Mouse (Mus musculus) intestine, embryonic 16.5 days (tissue): Measurements from ENCODE around the gene Fkbp6. TPM values are rescaled to one million over a fixed set of nuclear protein-coding genes. Genes with fewer than 3 reads are reported as not detected.
A peak's percentile ranks its signal among the peaks of the same experiment; 100 is the strongest.
"Not testable (repeated sequence)": the region's sequence is repeated elsewhere in the genome, so short reads cannot be mapped to it uniquely, and the experiment has no call there.

Experiments used
- ATAC-seq: fragments of 200-750 bp; cut with Nextera tagmentation; 2 replicates; pipeline ENCODE4 v1.8.0; 2017; ENCODE audit warnings: moderate TSS enrichment, moderate library complexity
- H3K27ac ChIP-seq: fragments of 300-500 bp; sonication (generic); 2 replicates; pipeline ENCODE4 v1.5.1; 2014; ENCODE audit warnings: mild to moderate bottlenecking, low read length
- H3K27me3 ChIP-seq: fragments of 300-500 bp; sonication (generic); replicated peaks from 2 replicates; pipeline ENCODE4 v1.6.1; 2014; ENCODE audit warnings: low read length, control low read depth, mixed read lengths; ENCODE audit not compliant: control insufficient read depth, insufficient read depth
- H3K36me3 ChIP-seq: fragments of 300-500 bp; sonication (generic); 2 replicates; pipeline ENCODE4 v1.6.1; 2014; ENCODE audit warnings: low read length, control low read depth; ENCODE audit not compliant: control insufficient read depth, insufficient read depth
- H3K4me1 ChIP-seq: fragments of 300-500 bp; sonication (generic); 2 replicates; pipeline ENCODE4 v1.6.1; 2014; ENCODE audit warnings: low read length, control low read depth, mixed read lengths; ENCODE audit not compliant: control insufficient read depth, insufficient read depth
- H3K4me2 ChIP-seq: fragments of 300-500 bp; sonication (generic); 2 replicates; pipeline ENCODE4 v1.6.1; 2014; ENCODE audit warnings: low read depth, low read length, control low read depth
- H3K4me3 ChIP-seq: fragments of 300-500 bp; sonication (generic); 2 replicates; pipeline ENCODE4 v1.5.1; 2014; ENCODE audit warnings: mild to moderate bottlenecking, low read length
- H3K9ac ChIP-seq: fragments of 300-500 bp; sonication (generic); 2 replicates; pipeline ENCODE4 v1.6.1; 2014; ENCODE audit warnings: low read depth, low read length
- H3K9me3 ChIP-seq: fragments of 300-500 bp; sonication (generic); 2 replicates; pipeline ENCODE4 v1.6.1; 2016; ENCODE audit warnings: low read length, control low read depth; ENCODE audit not compliant: control insufficient read depth
- WGBS: fragments of 180-500 bp; shearing (Covaris S2); extraction: QIAGEN DNeasy Blood & Tissue Kit; methylation state at CpG from one replicate; pipeline ENCODE4 v1.1.7; 2014; 5-methylcytosine and 5-hydroxymethylcytosine counted together
- polyA plus RNA-seq: library from polyadenylated mRNA; unstranded; fragments of >200 nt; fragmentation: Nextera tagmentation; extraction: Ambion mirVana; gene quantifications from 2 replicates; pipeline ENCODE4 v1.2.1, GENCODE M21; 2015

Fkbp6 gene
- polyA plus RNA-seq, 1 experiment from 2014 or later, result 0.48 TPM

GRCm38 (mm10) chr5:135375167-135375566, 25.3 kb upstream of the Fkbp6 start:
- ATAC-seq, result no peak
- Histone ChIP-seq H3K27me3 (no peaks in the 10 kb centered on the region), H3K9ac (no peak overlapping the region), H3K36me3 (peaks cover 35% of the 10 kb centered on the region), H3K4me3 (no peak overlapping the region), H3K9me3 (no peaks in the 10 kb centered on the region), H3K4me1 (peaks cover 7% of the 10 kb centered on the region), H3K27ac (no peak overlapping the region), H3K4me2 (no peak overlapping the region)
- WGBS, result 68% methylated on average over 8 of the region's 8 CpGs

GRCm38 (mm10) chr5:135373601-135374000, 23.8 kb upstream of the Fkbp6 start:
- Histone ChIP-seq H3K4me1 (peaks cover 7% of the 10 kb centered on the region), H3K4me3 (no peak overlapping the region), H3K36me3 (peaks cover 35% of the 10 kb centered on the region), H3K27ac (no peak overlapping the region), H3K9me3 (no peaks in the 10 kb centered on the region), H3K9ac (no peak overlapping the region), H3K27me3 (no peaks in the 10 kb centered on the region), H3K4me2 (no peak overlapping the region)
- WGBS, result 92% methylated on average over 5 of the region's 5 CpGs
- ATAC-seq, result no peak

- Histone ChIP-seq H3K36me3 (peaks cover 20% of the 10 kb centered on the region), H3K27me3 (no peaks in the 10 kb centered on the region), H3K9ac (0 out of 2 replicates have a peak overlapping the region, but pooled peaks have one; percentile 94), H3K4me1 (peaks cover 7% of the 10 kb centered on the region), H3K9me3 (no peaks in the 10 kb centered on the region), H3K4me3 (no peak overlapping the region), H3K4me2 (no peak overlapping the region), H3K27ac (no peak overlapping the region)
- no peak for ATAC-seq
- WGBS, result 91% methylated on average over 13 of the region's 13 CpGs
These were observed 21.4 kb upstream of the Fkbp6 start for GRCm38 (mm10) chr5:135371195-135371594.

- WGBS, result under 1% methylated on average over 64 of the region's 64 CpGs
- ATAC-seq, result peak; percentile 83
These were observed 20.2 kb upstream of the Fkbp6 start, which contains the start of gene Nsun5 for GRCm38 (mm10) chr5:135369787-135370654. Gene Nsun5, plus strand, starts transcription at chr5:135369953.

GRCm38 (mm10) chr5:135369196-135369595, 19.4 kb upstream of the Fkbp6 start:
- not testable (repeated sequence) for ATAC-seq

More at GRCm38 (mm10) chr5:135369787-135370654, 20.2 kb upstream of the Fkbp6 start, which contains the start of gene Nsun5:
- H3K4me1 ChIP-seq, result peaks cover 7% of the 10 kb centered on the region
- peak within 1 kb of the TSS; percentile 71 for H3K27ac ChIP-seq
- peak within 1 kb of the TSS; percentile 94 for H3K4me2 ChIP-seq
- H3K36me3 ChIP-seq, result peaks cover 18% of the 10 kb centered on the region
- H3K9me3 ChIP-seq, result no peaks in the 10 kb centered on the region
- H3K27me3 ChIP-seq, result no peaks in the 10 kb centered on the region
- peak within 1 kb of the TSS; percentile 94 for H3K9ac ChIP-seq
- H3K4me3 ChIP-seq, result peak within 1 kb of the TSS; percentile 95

GRCm38 (mm10) chr5:135368312-135368711, 18.5 kb upstream of the Fkbp6 start:
- no peaks in the 10 kb centered on the region for H3K27me3 ChIP-seq
- H3K36me3 ChIP-seq, result peaks cover 3% of the 10 kb centered on the region; the same call in 1 of the 2 replicates
- H3K4me2 ChIP-seq, result no peak overlapping the region
- H3K4me1 ChIP-seq, result peaks cover 7% of the 10 kb centered on the region
- 87% methylated on average over 6 of the region's 6 CpGs for WGBS
- H3K27ac ChIP-seq, result no peak overlapping the region
- ATAC-seq, result no peak
- H3K4me3 ChIP-seq, result no peak overlapping the region
- no peak overlapping the region for H3K9ac ChIP-seq
- no peaks in the 10 kb centered on the region for H3K9me3 ChIP-seq

More at GRCm38 (mm10) chr5:135369196-135369595, 19.4 kb upstream of the Fkbp6 start:
- H3K27me3 ChIP-seq, H3K9me3 ChIP-seq, H3K4me1 ChIP-seq, H3K27ac ChIP-seq: not testable (repeated sequence)
- Histone ChIP-seq H3K9ac (peak overlapping the region; percentile 94), H3K36me3 (peaks cover 11% of the 10 kb centered on the region), H3K4me3 (peak overlapping the region; percentile 95), H3K4me2 (peak overlapping the region; percentile 58)
- WGBS, result 52% methylated on average over 9 of the region's 9 CpGs

- 50% methylated on average over 6 of the region's 6 CpGs for WGBS
- no peaks in the 10 kb centered on the region for H3K9me3 ChIP-seq
- no peak for ATAC-seq
- no peaks in the 10 kb centered on the region for H3K27me3 ChIP-seq
- no peak overlapping the region for H3K4me2 ChIP-seq
- H3K4me3 ChIP-seq, result no peak overlapping the region
- H3K9ac ChIP-seq, result no peak overlapping the region
- H3K27ac ChIP-seq, result no peak overlapping the region
- H3K36me3 ChIP-seq, result no peaks in the 10 kb centered on the region
- H3K4me1 ChIP-seq, result peaks cover 7% of the 10 kb centered on the region
These were observed 18.0 kb upstream of the Fkbp6 start for GRCm38 (mm10) chr5:135367841-135368240.

GRCm38 (mm10) chr5:135363540-135363939, 13.7 kb upstream of the Fkbp6 start:
- H3K27me3 ChIP-seq, result no peaks in the 10 kb centered on the region
- H3K36me3 ChIP-seq, result no peaks in the 10 kb centered on the region
- no peak overlapping the region for H3K4me2 ChIP-seq
- no peak overlapping the region for H3K9ac ChIP-seq
- H3K4me3 ChIP-seq, result no peak overlapping the region
- no peak overlapping the region for H3K27ac ChIP-seq
- no peak for ATAC-seq
- H3K4me1 ChIP-seq, result no peaks in the 10 kb centered on the region
- no peaks in the 10 kb centered on the region for H3K9me3 ChIP-seq
- 27% methylated on average over 12 of the region's 12 CpGs for WGBS

GRCm38 (mm10) chr5:135362572-135362971, 12.7 kb upstream of the Fkbp6 start:
- Histone ChIP-seq H3K9ac (no peak overlapping the region), H3K4me1 (no peaks in the 10 kb centered on the region), H3K27me3 (no peaks in the 10 kb centered on the region), H3K9me3 (no peaks in the 10 kb centered on the region), H3K4me3 (no peak overlapping the region), H3K27ac (no peak overlapping the region), H3K4me2 (no peak overlapping the region), H3K36me3 (no peaks in the 10 kb centered on the region)
- WGBS, result 89% methylated on average over 3 of the region's 3 CpGs
- ATAC-seq, result no peak
